Mouse (Mus musculus): ENCODE measurements around the gene Atp5j2. TPM values are rescaled to one million over a fixed set of nuclear protein-coding genes. Genes with fewer than 3 reads are reported as not detected.

The Atp5j2 gene
- polyA plus RNA-seq, 1 experiment from 2014 or later, result 603 TPM

DNA sequence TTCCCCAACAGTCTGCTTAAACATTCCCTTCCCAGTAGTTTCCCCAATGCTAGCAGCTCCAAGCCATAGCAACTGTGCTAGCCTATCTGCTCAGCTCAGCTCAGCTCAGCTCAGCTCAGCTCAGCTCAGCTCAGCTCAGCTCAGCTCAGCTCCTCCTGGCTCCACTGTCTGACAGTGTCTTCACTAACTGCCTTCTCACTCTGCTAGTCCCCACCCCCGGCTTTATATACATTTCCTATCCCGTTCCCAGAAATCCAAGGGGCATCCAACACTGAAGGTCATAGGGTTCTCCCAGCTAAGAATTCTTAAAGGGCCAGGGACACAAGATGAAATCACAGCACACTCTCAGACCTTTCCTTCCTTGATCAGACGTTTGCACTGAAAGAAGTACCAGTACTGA lies 27.2 kb downstream of the Atp5j2 start:
- H3K4me3 ChIP-seq (replicated peaks), result no peak overlapping the region
- no peak for ATAC-seq (ENCODE audit: insufficient number of reproducible peaks, insufficient read depth, low FRiP score, low TSS enrichment, low read depth)
- H3K27me3 ChIP-seq, result no peaks in the 10 kb centered on the region
- H3K4me1 ChIP-seq (replicated peaks), result peaks cover 23% of the 10 kb centered on the region
- H3K9me3 ChIP-seq, result no peaks in the 10 kb centered on the region
- H3K36me3 ChIP-seq, result peaks cover 53% of the 10 kb centered on the region
- no peak overlapping the region for H3K4me2 ChIP-seq
- no peak overlapping the region for H3K27ac ChIP-seq
- 69% methylated on average over 3 of the region's 3 CpGs for WGBS
- H3K9ac ChIP-seq (replicated peaks), result 0 out of 2 replicates have a peak overlapping the region, but pooled peaks have one; percentile 8

DNA sequence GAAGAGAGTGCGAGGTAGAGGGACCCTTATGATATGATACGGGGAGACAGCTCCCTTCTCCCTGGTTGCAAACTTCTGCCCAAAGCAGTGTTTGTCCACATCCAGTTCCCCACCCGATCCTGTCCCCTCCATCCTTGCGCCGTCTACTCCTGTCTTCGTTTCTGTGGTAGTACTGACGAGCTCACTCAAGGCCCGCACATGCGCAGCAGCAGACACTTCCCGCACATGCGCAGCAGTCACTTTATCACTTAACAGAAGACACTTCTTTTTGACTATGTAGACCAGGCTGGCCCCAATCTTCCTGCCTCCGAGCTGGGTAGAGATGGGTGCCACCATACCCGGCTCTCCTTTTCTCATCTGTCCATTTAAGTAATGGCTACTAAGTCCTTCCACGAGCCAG lies 30.5 kb downstream of the Atp5j2 start:
- no peak overlapping the region for H3K4me2 ChIP-seq
- no peak overlapping the region for H3K27ac ChIP-seq
- WGBS, result 93% methylated on average over 14 of the region's 14 CpGs
- H3K27me3 ChIP-seq, result no peaks in the 10 kb centered on the region
- no peak overlapping the region for H3K9ac ChIP-seq (replicated peaks)
- H3K4me1 ChIP-seq (replicated peaks), result peaks cover 9% of the 10 kb centered on the region
- no peaks in the 10 kb centered on the region for H3K9me3 ChIP-seq
- ATAC-seq (ENCODE audit: insufficient number of reproducible peaks, insufficient read depth, low FRiP score, low TSS enrichment, low read depth), result no peak
- H3K36me3 ChIP-seq, result peaks cover 85% of the 10 kb centered on the region
- no peak overlapping the region for H3K4me3 ChIP-seq (replicated peaks)

DNA sequence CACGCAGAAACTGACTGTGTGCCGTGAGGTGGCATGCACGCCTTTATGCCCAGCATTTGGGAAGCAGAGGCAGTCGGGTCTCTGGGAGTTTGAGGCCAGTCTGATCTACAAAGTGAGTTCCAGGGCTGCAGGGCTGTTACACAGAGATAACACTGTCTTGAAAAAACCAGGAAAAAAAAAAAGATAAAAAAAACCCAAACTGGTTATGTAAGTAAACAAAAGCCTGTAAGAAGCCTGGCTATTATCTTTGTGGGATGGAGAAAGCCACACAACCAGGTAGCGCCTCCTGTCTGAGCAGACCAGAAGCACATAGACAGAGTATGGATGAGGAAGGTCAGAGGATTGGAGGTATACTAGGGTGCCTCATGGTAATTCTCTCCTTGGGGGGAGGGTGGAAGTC lies 39.2 kb downstream of the Atp5j2 start:
- H3K4me1 ChIP-seq (replicated peaks), result no peaks in the 10 kb centered on the region
- H3K36me3 ChIP-seq, result peaks cover 96% of the 10 kb centered on the region
- no peak for ATAC-seq (ENCODE audit: insufficient number of reproducible peaks, insufficient read depth, low FRiP score, low TSS enrichment, low read depth)
- H3K27ac ChIP-seq, result no peak overlapping the region
- no peaks in the 10 kb centered on the region for H3K9me3 ChIP-seq
- H3K27me3 ChIP-seq, result no peaks in the 10 kb centered on the region
- H3K9ac ChIP-seq (replicated peaks), result no peak overlapping the region
- H3K4me3 ChIP-seq (replicated peaks), result no peak overlapping the region
- WGBS, result 96% methylated on average over 5 of the region's 5 CpGs
- no peak overlapping the region for H3K4me2 ChIP-seq

DNA sequence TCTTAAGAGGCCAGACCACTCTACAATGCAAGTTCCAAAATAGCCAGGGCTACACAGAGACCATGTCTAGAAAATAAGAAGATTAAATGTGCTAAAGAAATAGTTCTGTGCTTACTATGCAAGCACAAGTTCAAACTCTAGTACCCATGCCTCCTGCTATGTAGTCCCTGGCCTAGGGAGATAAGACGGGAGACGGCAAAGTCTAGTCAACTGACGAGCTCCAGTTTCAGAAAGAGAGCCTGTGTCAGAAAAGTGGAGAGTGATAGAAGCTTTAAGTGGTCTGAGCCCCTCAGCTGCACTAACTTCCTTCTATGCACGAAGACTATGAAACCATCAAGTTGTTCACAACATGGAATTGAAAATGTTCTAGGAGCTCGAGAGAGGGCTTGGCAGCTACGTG lies 42.6 kb downstream of the Atp5j2 start:
- Histone ChIP-seq H3K27me3 (no peaks in the 10 kb centered on the region), H3K36me3 (peaks cover 100% of the 10 kb centered on the region), H3K4me1 (replicated peaks) (no peaks in the 10 kb centered on the region), H3K4me2 (no peak overlapping the region), H3K27ac (no peak overlapping the region), H3K4me3 (replicated peaks) (no peak overlapping the region), H3K9ac (replicated peaks) (no peak overlapping the region), H3K9me3 (no peaks in the 10 kb centered on the region)
- ATAC-seq (ENCODE audit: insufficient number of reproducible peaks, insufficient read depth, low FRiP score, low TSS enrichment, low read depth), result no peak
- 87% methylated on average over 6 of the region's 6 CpGs for WGBS

DNA sequence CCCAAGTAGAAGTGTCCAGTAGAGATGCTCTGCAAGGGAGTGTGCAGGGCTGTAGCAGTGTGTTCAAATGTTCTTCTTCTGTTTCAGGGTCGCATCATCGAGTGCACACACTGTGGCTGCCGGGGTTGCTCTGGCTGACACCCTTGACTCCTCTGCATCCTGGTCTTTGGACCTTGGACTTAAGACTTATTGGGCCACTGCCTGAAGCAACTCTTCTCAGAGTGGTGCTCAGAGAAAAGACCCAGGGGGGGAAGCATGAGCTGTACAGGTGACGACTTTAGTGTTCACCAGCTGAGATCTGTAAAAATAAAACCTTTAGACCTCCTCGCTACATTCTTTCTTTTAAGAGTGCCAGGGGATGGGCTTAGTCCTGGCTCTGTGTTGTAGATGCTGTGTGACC lies 44.1 kb downstream of the Atp5j2 start:
- H3K9me3 ChIP-seq, result no peaks in the 10 kb centered on the region
- H3K9ac ChIP-seq (replicated peaks), result no peak overlapping the region
- ATAC-seq (ENCODE audit: insufficient number of reproducible peaks, insufficient read depth, low FRiP score, low TSS enrichment, low read depth), result no peak
- 89% methylated on average over 5 of the region's 5 CpGs for WGBS
- H3K4me2 ChIP-seq, result no peak overlapping the region
- H3K27ac ChIP-seq, result no peak overlapping the region
- H3K27me3 ChIP-seq, result no peaks in the 10 kb centered on the region
- H3K4me1 ChIP-seq (replicated peaks), result no peaks in the 10 kb centered on the region
- H3K36me3 ChIP-seq, result peaks cover 100% of the 10 kb centered on the region
- H3K4me3 ChIP-seq (replicated peaks), result no peak overlapping the region

DNA sequence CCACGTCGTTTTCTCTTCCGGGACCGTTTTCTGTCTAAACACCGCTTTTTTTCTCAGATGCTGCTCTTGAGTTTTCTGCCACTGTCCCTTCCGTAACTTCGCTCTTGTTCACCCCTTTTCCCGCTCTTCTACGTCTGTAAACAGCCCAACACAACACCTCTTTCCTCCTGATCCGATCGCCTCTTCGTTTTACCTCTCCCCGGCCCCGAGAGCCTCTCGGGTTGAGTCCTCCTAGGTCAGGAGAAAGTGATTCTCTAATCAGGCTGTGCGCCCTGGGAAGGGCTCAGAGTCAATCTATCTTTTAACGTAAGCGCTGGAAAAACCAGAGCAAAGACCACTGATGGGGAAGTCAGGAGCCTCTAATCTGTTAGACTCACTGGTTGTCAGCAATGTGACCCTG lies 51.3 kb downstream of the Atp5j2 start:
- H3K4me3 ChIP-seq (replicated peaks), result peak overlapping the region; percentile 92
- H3K27me3 ChIP-seq, result no peaks in the 10 kb centered on the region
- under 1% methylated on average over 18 of the region's 18 CpGs for WGBS
- peaks cover 62% of the 10 kb centered on the region for H3K36me3 ChIP-seq
- ATAC-seq (ENCODE audit: insufficient number of reproducible peaks, insufficient read depth, low FRiP score, low TSS enrichment, low read depth), result no peak
- H3K27ac ChIP-seq, result peak overlapping the region; percentile 86; the same call in 1 of the 2 replicates
- peak overlapping the region; percentile 90 for H3K4me2 ChIP-seq
- peak overlapping the region; percentile 86 for H3K9ac ChIP-seq (replicated peaks)
- no peaks in the 10 kb centered on the region for H3K9me3 ChIP-seq
- peaks cover 18% of the 10 kb centered on the region for H3K4me1 ChIP-seq (replicated peaks)

DNA sequence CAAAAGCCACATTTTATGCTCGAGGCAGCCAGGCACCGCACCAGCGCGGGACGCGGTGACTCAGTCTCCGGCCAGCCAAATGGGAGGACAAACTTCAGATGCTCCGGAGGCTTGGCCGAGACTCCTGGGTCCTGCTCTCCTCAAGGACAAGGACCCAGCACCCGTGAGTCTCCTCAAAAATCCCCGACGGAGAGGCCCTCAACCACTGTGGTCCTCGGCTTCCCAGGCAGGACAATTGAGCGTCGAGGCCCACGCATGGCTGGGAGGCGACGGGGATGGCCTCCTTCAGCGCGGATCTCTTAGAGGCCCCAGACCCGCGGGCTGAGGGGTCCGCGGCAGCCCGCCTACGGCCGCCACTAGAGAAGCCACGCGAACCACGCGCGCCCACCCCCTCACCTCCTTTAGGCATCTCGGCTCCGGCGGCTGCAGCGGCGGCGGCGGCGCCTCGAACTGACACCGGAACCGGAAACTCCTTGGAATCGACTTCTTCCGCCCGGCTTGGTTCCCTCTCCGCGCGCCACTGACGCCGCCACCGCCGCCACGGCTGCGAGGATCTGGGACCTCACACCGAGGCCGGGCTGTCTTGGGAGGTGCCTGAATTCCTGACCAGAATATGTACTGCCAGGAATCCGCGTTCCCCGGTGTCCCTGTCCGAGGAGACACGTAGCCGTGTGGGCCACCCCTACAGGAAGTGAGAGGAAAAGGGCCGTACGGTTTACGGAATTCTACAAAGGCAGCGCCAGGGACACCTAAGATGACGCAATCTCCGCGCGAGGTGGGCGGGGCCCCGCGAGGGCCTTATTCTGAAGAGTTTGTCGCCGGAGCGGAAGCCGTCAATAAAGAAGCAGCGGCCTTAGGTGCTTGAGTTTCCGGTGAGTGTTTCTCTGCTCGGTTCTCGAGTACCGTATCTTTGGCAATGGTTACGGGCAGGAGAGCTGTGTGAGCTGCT lies 52.0 kb downstream of the Atp5j2 start, which contains the start of the genes Pdap1 and Bud31:
TSS of gene Pdap1 (minus strand) at position 668 of the 949 bp plus-strand sequence.
TSS of gene Bud31 (plus strand) at position 792 of the 949 bp plus-strand sequence.
- Histone ChIP-seq H3K36me3 (peaks cover 60% of the 10 kb centered on the region), H3K27ac (peak within 1 kb of the TSS; percentile 86), H3K27me3 (no peaks in the 10 kb centered on the region), H3K4me1 (replicated peaks) (peaks cover 18% of the 10 kb centered on the region), H3K4me2 (peak within 1 kb of the TSS; percentile 90), H3K9me3 (no peaks in the 10 kb centered on the region), H3K9ac (replicated peaks) (peak within 1 kb of the TSS; percentile 86), H3K4me3 (replicated peaks) (peak within 1 kb of the TSS; percentile 92)
- peak; percentile 86 for ATAC-seq (ENCODE audit: insufficient number of reproducible peaks, insufficient read depth, low FRiP score, low TSS enrichment, low read depth)
- under 1% methylated on average over 84 of the region's 84 CpGs for WGBS

DNA sequence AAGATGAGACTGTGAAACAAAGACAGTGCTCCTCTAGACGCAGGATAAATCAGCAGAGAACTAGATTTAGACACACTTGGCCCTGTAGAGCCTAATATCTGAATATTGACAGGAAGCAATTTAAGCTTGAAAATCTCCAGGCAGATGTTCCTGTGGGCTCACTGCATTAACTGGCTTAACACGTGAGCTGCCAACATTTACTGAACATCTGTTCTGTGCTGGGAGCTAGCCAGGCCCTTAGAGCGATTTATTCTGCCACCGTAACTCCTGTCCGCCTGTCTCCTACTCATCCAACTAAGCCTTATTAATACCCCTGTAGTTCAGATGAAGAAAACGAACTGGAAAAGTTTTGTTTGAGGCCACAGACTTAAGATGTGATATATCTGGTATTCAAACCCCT lies 53.0 kb downstream of the Atp5j2 start:
- Histone ChIP-seq H3K27me3 (no peaks in the 10 kb centered on the region), H3K4me3 (replicated peaks) (peak overlapping the region; percentile 92), H3K9ac (replicated peaks) (peak overlapping the region; percentile 86), H3K27ac (peak overlapping the region; percentile 86; the same call in 1 of the 2 replicates), H3K4me2 (peak overlapping the region; percentile 90), H3K4me1 (replicated peaks) (peaks cover 18% of the 10 kb centered on the region), H3K36me3 (peaks cover 60% of the 10 kb centered on the region), H3K9me3 (no peaks in the 10 kb centered on the region)
- ATAC-seq (ENCODE audit: insufficient number of reproducible peaks, insufficient read depth, low FRiP score, low TSS enrichment, low read depth), result no peak
- 12% methylated on average over 6 of the region's 6 CpGs for WGBS

Other genes starting within 250 kb of the Atp5j2 start
- gene Smurf1, start 226.2 kb downstream of the Atp5j2 start, polyA plus RNA-seq (2016; fragmentation: Nextera tagmentation; extraction: Ambion mirVana), result 23.3 and 25.5 TPM in 2 replicates
- not detected in 2 replicates for gene Gm4871, start 159.3 kb downstream of the Atp5j2 start, polyA plus RNA-seq (2016; fragmentation: Nextera tagmentation; extraction: Ambion mirVana)
- not detected in 2 replicates for gene 1700018F24Rik, start 149.1 kb downstream of the Atp5j2 start, polyA plus RNA-seq (2016; fragmentation: Nextera tagmentation; extraction: Ambion mirVana)
- 139 and 142 TPM in 2 replicates for gene Arpc1a, start 108.2 kb downstream of the Atp5j2 start, polyA plus RNA-seq (2016; fragmentation: Nextera tagmentation; extraction: Ambion mirVana)
- 0.36 and 0.41 TPM in 2 replicates for gene Kpna7, start 108.0 kb downstream of the Atp5j2 start, polyA plus RNA-seq (2016; fragmentation: Nextera tagmentation; extraction: Ambion mirVana)
- gene Arpc1b, start 77.8 kb downstream of the Atp5j2 start, polyA plus RNA-seq (2016; fragmentation: Nextera tagmentation; extraction: Ambion mirVana), result 131 and 151 TPM in 2 replicates
- 132 and 145 TPM in 2 replicates for gene Pdap1, start 51.8 kb downstream of the Atp5j2 start, polyA plus RNA-seq (2016; fragmentation: Nextera tagmentation; extraction: Ambion mirVana)
- gene Bud31, start 51.7 kb downstream of the Atp5j2 start, polyA plus RNA-seq (2016; fragmentation: Nextera tagmentation; extraction: Ambion mirVana), result 250 and 254 TPM in 2 replicates
- gene Ptcd1, start 25.0 kb downstream of the Atp5j2 start, polyA plus RNA-seq (2016; fragmentation: Nextera tagmentation; extraction: Ambion mirVana), result 18.5 and 20.4 TPM in 2 replicates
- gene Cpsf4, start 24.8 kb downstream of the Atp5j2 start, polyA plus RNA-seq (2016; fragmentation: Nextera tagmentation; extraction: Ambion mirVana), result 65.9 and 67.2 TPM in 2 replicates
- gene Zkscan14, start 9.8 kb upstream of the Atp5j2 start, polyA plus RNA-seq (2016; fragmentation: Nextera tagmentation; extraction: Ambion mirVana), result 8.2 and 9.1 TPM in 2 replicates
- gene Zkscan5, start 12.5 kb upstream of the Atp5j2 start, polyA plus RNA-seq (2016; fragmentation: Nextera tagmentation; extraction: Ambion mirVana), result 21.5 and 21.8 TPM in 2 replicates
- 34.2 and 34.8 TPM in 2 replicates for gene Zfp655, start 39.7 kb upstream of the Atp5j2 start, polyA plus RNA-seq (2016; fragmentation: Nextera tagmentation; extraction: Ambion mirVana)
- 0.38 and 0.46 TPM in 2 replicates for gene Zscan25, start 88.4 kb upstream of the Atp5j2 start, polyA plus RNA-seq (2016; fragmentation: Nextera tagmentation; extraction: Ambion mirVana)
- not detected in 2 replicates for gene Cyp3a57, start 153.2 kb upstream of the Atp5j2 start, polyA plus RNA-seq (2016; fragmentation: Nextera tagmentation; extraction: Ambion mirVana)